Mouse (Mus musculus): ENCODE results near the gene Ltbp4. TPM values are rescaled to one million over a fixed set of nuclear protein-coding genes. Genes with fewer than 3 reads are reported as not detected.

The Ltbp4 gene
- polyA plus RNA-seq, 1 experiment from 2014 or later, result 55.1 TPM

GRCm38 (mm10) chr7:27298033-27298610 is 39.4 kb downstream of the Ltbp4 start:
- H3K4me3 ChIP-seq (ENCODE audit: control insufficient read depth in 1 of 2, insufficient read depth in 1 of 2, low read depth in 1 of 2, low read length in 2 of 2), result no peak overlapping the region
- H3K36me3 ChIP-seq (ENCODE audit: control insufficient read depth, insufficient read depth, low read length), result no peaks in the 10 kb centered on the region
- H3K27ac ChIP-seq (replicated peaks in 1 of 2; ENCODE audit: control insufficient read depth in 1 of 2, insufficient read depth in 1 of 2, low read depth in 2 of 2, low read length in 2 of 2), result no peak overlapping the region
- ATAC-seq (ENCODE audit: insufficient number of reproducible peaks, insufficient read depth, low FRiP score, low read depth), result no peak
- 0 out of 2 replicates have a peak, but pooled peaks cover 3% of the 10 kb centered on the region for H3K9me3 ChIP-seq (ENCODE audit: control insufficient read depth, low read length)
- 85% methylated on average over 16 of the region's 16 CpGs for WGBS
- no peak overlapping the region for H3K9ac ChIP-seq (ENCODE audit: low read length)
- H3K27me3 ChIP-seq (ENCODE audit: control insufficient read depth, insufficient read depth, low read length), result peaks cover 3% of the 10 kb centered on the region; the same call in 1 of the 2 replicates
- H3K4me1 ChIP-seq (ENCODE audit: control insufficient read depth in 2 of 2, insufficient read depth in 2 of 2, low read length in 2 of 2), result no peaks in the 10 kb centered on the region
- H3K4me2 ChIP-seq (ENCODE audit: low read length), result no peak overlapping the region

- Histone ChIP-seq H3K27me3 (ENCODE audit: control insufficient read depth, insufficient read depth, low read length) (no peaks in the 10 kb centered on the region), H3K27ac (replicated peaks in 1 of 2; ENCODE audit: control insufficient read depth in 1 of 2, insufficient read depth in 1 of 2, low read depth in 2 of 2, low read length in 2 of 2) (no peak overlapping the region), H3K4me1 (ENCODE audit: control insufficient read depth in 2 of 2, insufficient read depth in 2 of 2, low read length in 2 of 2) (0 out of 4 replicates have a peak, but pooled peaks cover 0 to 3% of the 10 kb centered on the region in 2 experiments), H3K9me3 (ENCODE audit: control insufficient read depth, low read length) (0 out of 2 replicates have a peak, but pooled peaks cover 3% of the 10 kb centered on the region), H3K36me3 (ENCODE audit: control insufficient read depth, insufficient read depth, low read length) (no peaks in the 10 kb centered on the region), H3K4me2 (ENCODE audit: low read length) (no peak overlapping the region), H3K9ac (ENCODE audit: low read length) (no peak overlapping the region), H3K4me3 (ENCODE audit: control insufficient read depth in 1 of 2, insufficient read depth in 1 of 2, low read depth in 1 of 2, low read length in 2 of 2) (no peak overlapping the region)
- ATAC-seq (ENCODE audit: insufficient number of reproducible peaks, insufficient read depth, low FRiP score, low read depth), result no peak
- WGBS, result 86% methylated on average over 4 of the region's 4 CpGs
Observed at GRCm38 (mm10) chr7:27296518-27296917, 41.0 kb downstream of the Ltbp4 start.

- H3K4me1 ChIP-seq (ENCODE audit: control insufficient read depth in 2 of 2, insufficient read depth in 2 of 2, low read length in 2 of 2), result 0 out of 4 replicates have a peak, but pooled peaks cover 0 to 3% of the 10 kb centered on the region in 2 experiments
Observed at GRCm38 (mm10) chr7:27295956-27296355, 41.5 kb downstream of the Ltbp4 start.

GRCm38 (mm10) chr7:27291795-27292466 is 45.6 kb downstream of the Ltbp4 start:
- Histone ChIP-seq H3K4me2 (ENCODE audit: low read length) (no peak overlapping the region), H3K9ac (ENCODE audit: low read length) (no peak overlapping the region), H3K4me1 (ENCODE audit: control insufficient read depth in 2 of 2, insufficient read depth in 2 of 2, low read length in 2 of 2) (0 out of 4 replicates have a peak, but pooled peaks cover 0 to 3% of the 10 kb centered on the region in 2 experiments), H3K9me3 (ENCODE audit: control insufficient read depth, low read length) (peaks cover 3% of the 10 kb centered on the region; the same call in 1 of the 2 replicates), H3K27ac (replicated peaks in 1 of 2; ENCODE audit: control insufficient read depth in 1 of 2, insufficient read depth in 1 of 2, low read depth in 2 of 2, low read length in 2 of 2) (no peak overlapping the region), H3K36me3 (ENCODE audit: control insufficient read depth, insufficient read depth, low read length) (no peaks in the 10 kb centered on the region), H3K4me3 (ENCODE audit: control insufficient read depth in 1 of 2, insufficient read depth in 1 of 2, low read depth in 1 of 2, low read length in 2 of 2) (no peak overlapping the region), H3K27me3 (ENCODE audit: control insufficient read depth, insufficient read depth, low read length) (no peaks in the 10 kb centered on the region)
- ATAC-seq (ENCODE audit: insufficient number of reproducible peaks, insufficient read depth, low FRiP score, low read depth), result 0 out of 2 replicates have a peak, but pooled peaks have one; percentile 13
- WGBS, result 45% methylated on average over 12 of the region's 12 CpGs

More at GRCm38 (mm10) chr7:27295956-27296355, 41.5 kb downstream of the Ltbp4 start:
- WGBS, result 68% methylated on average over 4 of the region's 4 CpGs
- H3K9ac ChIP-seq (ENCODE audit: low read length), result no peak overlapping the region
- H3K27me3 ChIP-seq (ENCODE audit: control insufficient read depth, insufficient read depth, low read length), result no peaks in the 10 kb centered on the region
- 0 out of 2 replicates have a peak, but pooled peaks cover 3% of the 10 kb centered on the region for H3K9me3 ChIP-seq (ENCODE audit: control insufficient read depth, low read length)
- no peak overlapping the region for H3K4me3 ChIP-seq (ENCODE audit: control insufficient read depth in 1 of 2, insufficient read depth in 1 of 2, low read depth in 1 of 2, low read length in 2 of 2)
- H3K36me3 ChIP-seq (ENCODE audit: control insufficient read depth, insufficient read depth, low read length), result no peaks in the 10 kb centered on the region
- ATAC-seq (ENCODE audit: insufficient number of reproducible peaks, insufficient read depth, low FRiP score, low read depth), result no peak
- H3K4me2 ChIP-seq (ENCODE audit: low read length), result no peak overlapping the region
- H3K27ac ChIP-seq (replicated peaks in 1 of 2; ENCODE audit: control insufficient read depth in 1 of 2, insufficient read depth in 1 of 2, low read depth in 2 of 2, low read length in 2 of 2), result no peak overlapping the region

GRCm38 (mm10) chr7:27290555-27290954 is 46.9 kb downstream of the Ltbp4 start:
- no peak for ATAC-seq (ENCODE audit: insufficient number of reproducible peaks, insufficient read depth, low FRiP score, low read depth)
- WGBS, result 56% methylated on average over 2 of the region's 2 CpGs

GRCm38 (mm10) chr7:27288732-27289131 is 48.8 kb downstream of the Ltbp4 start:
- peaks cover 3% of the 10 kb centered on the region; the same call in 1 of the 2 replicates for H3K9me3 ChIP-seq (ENCODE audit: control insufficient read depth, low read length)
- H3K4me2 ChIP-seq (ENCODE audit: low read length), result no peak overlapping the region
- 83% methylated on average over 7 of the region's 7 CpGs for WGBS
- ATAC-seq (ENCODE audit: insufficient number of reproducible peaks, insufficient read depth, low FRiP score, low read depth), result no peak
- H3K27me3 ChIP-seq (ENCODE audit: control insufficient read depth, insufficient read depth, low read length), result peaks cover 15% of the 10 kb centered on the region
- no peaks in the 10 kb centered on the region for H3K36me3 ChIP-seq (ENCODE audit: control insufficient read depth, insufficient read depth, low read length)
- H3K27ac ChIP-seq (replicated peaks in 1 of 2; ENCODE audit: control insufficient read depth in 1 of 2, insufficient read depth in 1 of 2, low read depth in 2 of 2, low read length in 2 of 2), result no peak overlapping the region
- no peak overlapping the region for H3K9ac ChIP-seq (ENCODE audit: low read length)
- no peak overlapping the region for H3K4me3 ChIP-seq (ENCODE audit: control insufficient read depth in 1 of 2, insufficient read depth in 1 of 2, low read depth in 1 of 2, low read length in 2 of 2)
- H3K4me1 ChIP-seq (ENCODE audit: control insufficient read depth in 2 of 2, insufficient read depth in 2 of 2, low read length in 2 of 2), result peaks cover 0 to 7% of the 10 kb centered on the region in 2 experiments; a peak in 1 of 4 replicates

More at GRCm38 (mm10) chr7:27290555-27290954, 46.9 kb downstream of the Ltbp4 start:
- Histone ChIP-seq H3K9ac (ENCODE audit: low read length) (no peak overlapping the region), H3K36me3 (ENCODE audit: control insufficient read depth, insufficient read depth, low read length) (no peaks in the 10 kb centered on the region), H3K4me3 (ENCODE audit: control insufficient read depth in 1 of 2, insufficient read depth in 1 of 2, low read depth in 1 of 2, low read length in 2 of 2) (no peak overlapping the region), H3K4me1 (ENCODE audit: control insufficient read depth in 2 of 2, insufficient read depth in 2 of 2, low read length in 2 of 2) (peaks cover 0 to 3% of the 10 kb centered on the region in 2 experiments; a peak in 1 of 4 replicates), H3K27me3 (ENCODE audit: control insufficient read depth, insufficient read depth, low read length) (peaks cover under 1% of the 10 kb centered on the region; the same call in 1 of the 2 replicates), H3K4me2 (ENCODE audit: low read length) (no peak overlapping the region), H3K27ac (replicated peaks in 1 of 2; ENCODE audit: control insufficient read depth in 1 of 2, insufficient read depth in 1 of 2, low read depth in 2 of 2, low read length in 2 of 2) (no peak overlapping the region), H3K9me3 (ENCODE audit: control insufficient read depth, low read length) (peaks cover 3% of the 10 kb centered on the region; the same call in 1 of the 2 replicates)

GRCm38 (mm10) chr7:27285698-27286066 is 51.8 kb downstream of the Ltbp4 start:
- peaks cover 13% of the 10 kb centered on the region for H3K36me3 ChIP-seq (ENCODE audit: control insufficient read depth, insufficient read depth, low read length)
- peaks cover 3% of the 10 kb centered on the region; the same call in 1 of the 2 replicates for H3K9me3 ChIP-seq (ENCODE audit: control insufficient read depth, low read length)
- H3K4me3 ChIP-seq (ENCODE audit: control insufficient read depth in 1 of 2, insufficient read depth in 1 of 2, low read depth in 1 of 2, low read length in 2 of 2), result no peak overlapping the region
- H3K9ac ChIP-seq (ENCODE audit: low read length), result no peak overlapping the region
- ATAC-seq (ENCODE audit: insufficient number of reproducible peaks, insufficient read depth, low FRiP score, low read depth), result no peak
- no peak overlapping the region for H3K4me2 ChIP-seq (ENCODE audit: low read length)
- 7% methylated on average over 8 of the region's 8 CpGs for WGBS
- H3K27me3 ChIP-seq (ENCODE audit: control insufficient read depth, insufficient read depth, low read length), result peaks cover 15% of the 10 kb centered on the region
- no peak overlapping the region for H3K27ac ChIP-seq (replicated peaks in 1 of 2; ENCODE audit: control insufficient read depth in 1 of 2, insufficient read depth in 1 of 2, low read depth in 2 of 2, low read length in 2 of 2)
- H3K4me1 ChIP-seq (ENCODE audit: control insufficient read depth in 2 of 2, insufficient read depth in 2 of 2, low read length in 2 of 2), result peaks cover 0 to 4% of the 10 kb centered on the region in 2 experiments; a peak in 1 of 4 replicates

Data from heart, embryonic 14.5 days (tissue).